Mouse (Mus musculus) embryonic facial prominence, embryonic 14.5 days (tissue): ENCODE results near the gene Rab24. TPM values are rescaled to one million over a fixed set of nuclear protein-coding genes. Genes with fewer than 3 reads are reported as not detected.

Experiments
- ATAC-seq: fragments of 200-750 bp; cut with Nextera tagmentation; 2 replicates; pipeline ENCODE4 v1.8.0; 2017; ENCODE audit warnings: low read depth, moderate number of reproducible peaks, moderate TSS enrichment
- DNase-seq: peaks from one replicate; pipeline ENCODE4 v3.0.0-alpha.2; 2015; ENCODE audit warnings: low spot score
- H3K27ac ChIP-seq: fragments of 300-500 bp; sonication (generic); replicated peaks from 2 replicates; pipeline ENCODE4 v1.5.1; 2014; ENCODE audit warnings: low read depth, mild to moderate bottlenecking, low read length, moderate library complexity
- H3K27me3 ChIP-seq: fragments of 300-500 bp; sonication (generic); replicated peaks from 2 replicates; pipeline ENCODE4 v1.6.1; 2014; ENCODE audit warnings: low read length; ENCODE audit not compliant: control insufficient read depth, insufficient read depth
- H3K36me3 ChIP-seq: fragments of 300-500 bp; sonication (generic); 2 replicates; pipeline ENCODE4 v1.6.1; 2014; ENCODE audit warnings: low read length, mixed read lengths; ENCODE audit not compliant: control insufficient read depth, insufficient read depth
- H3K4me1 ChIP-seq: fragments of 300-500 bp; sonication (generic); 2 replicates; pipeline ENCODE4 v1.6.1; 2014; ENCODE audit warnings: antibody characterized with exemption, low read length; ENCODE audit not compliant: control insufficient read depth, insufficient read depth
- H3K4me2 ChIP-seq: fragments of 300-500 bp; sonication (generic); 2 replicates; pipeline ENCODE4 v1.6.1; 2014; ENCODE audit warnings: low read depth, mild to moderate bottlenecking, low read length, moderate library complexity, mixed read lengths
- H3K4me3 ChIP-seq: fragments of 300-500 bp; sonication (generic); 2 replicates; pipeline ENCODE4 v1.5.1; 2014; ENCODE audit warnings: low read depth, mild to moderate bottlenecking, low read length
- H3K9ac ChIP-seq: fragments of 300-500 bp; sonication (generic); 2 replicates; pipeline ENCODE4 v1.6.1; 2014; ENCODE audit warnings: low read depth, mild to moderate bottlenecking, low read length, moderate library complexity, mixed read lengths
- H3K9me3 ChIP-seq: fragments of 300-500 bp; sonication (generic); 2 replicates; pipeline ENCODE4 v1.6.1; 2016; ENCODE audit warnings: low read length; ENCODE audit not compliant: control insufficient read depth
- WGBS: fragments of 180-500 bp; shearing (Covaris S2); extraction: QIAGEN DNeasy Blood & Tissue Kit; methylation state at CpG from one replicate; pipeline ENCODE4 v1.1.7; 2014; 5-methylcytosine and 5-hydroxymethylcytosine counted together
- polyA plus RNA-seq: library from polyadenylated mRNA; unstranded; fragments of >200 nt; fragmentation: Nextera tagmentation; extraction: Ambion mirVana; gene quantifications from 2 replicates; pipeline ENCODE4 v1.2.1, GENCODE M21; 2014

Rab24 gene
- 92.1 and 102 TPM in 2 replicates for polyA plus RNA-seq

- Histone ChIP-seq H3K9ac (peak within 1 kb of the TSS; percentile 85), H3K4me2 (peak within 1 kb of the TSS; percentile 75), H3K9me3 (no peaks in the 10 kb centered on the region), H3K27me3 (no peaks in the 10 kb centered on the region), H3K4me3 (peak within 1 kb of the TSS; percentile 71), H3K4me1 (peaks cover 8% of the 10 kb centered on the region; the same call in 1 of the 2 replicates), H3K27ac (peak within 1 kb of the TSS; percentile 81), H3K36me3 (peaks cover 73% of the 10 kb centered on the region)
- ATAC-seq (peak; percentile 94), DNase-seq (peak; percentile 96)
- WGBS: 1% methylated on average over 33 of the region's 73 CpGs
These were observed at the start of gene Rab24 for GRCm38 (mm10) chr13:55321434-55322129. Gene Rab24, minus strand, starts transcription at chr13:55321946.

- no peaks in the 10 kb centered on the region for H3K4me1 ChIP-seq
- ATAC-seq (peak; percentile 19; the same call in 1 of the 2 replicates), DNase-seq (no peak)
- no peaks in the 10 kb centered on the region for H3K36me3 ChIP-seq
- H3K9me3 ChIP-seq: no peaks in the 10 kb centered on the region
- H3K27me3 ChIP-seq: 0 out of 2 replicates have a peak, but pooled peaks cover 5% of the 10 kb centered on the region
- H3K27ac ChIP-seq: no peak overlapping the region
- H3K4me3 ChIP-seq: no peak overlapping the region
- 49% methylated on average over 8 of the region's 8 CpGs for WGBS
- no peak overlapping the region for H3K9ac ChIP-seq
- no peak overlapping the region for H3K4me2 ChIP-seq
These were observed 49.4 kb upstream of the Rab24 start for GRCm38 (mm10) chr13:55371007-55371681.

GRCm38 (mm10) chr13:55370234-55370633 is 48.5 kb upstream of the Rab24 start:
- no peak overlapping the region for H3K27ac ChIP-seq
- DNase-seq: no peak
- no peaks in the 10 kb centered on the region for H3K9me3 ChIP-seq
- H3K4me1 ChIP-seq: no peaks in the 10 kb centered on the region
- 69% methylated on average over 3 of the region's 3 CpGs for WGBS
- H3K4me3 ChIP-seq: no peak overlapping the region
- H3K27me3 ChIP-seq: 0 out of 2 replicates have a peak, but pooled peaks cover 5% of the 10 kb centered on the region
- H3K4me2 ChIP-seq: peak overlapping the region; percentile 40; the same call in 1 of the 2 replicates
- no peaks in the 10 kb centered on the region for H3K36me3 ChIP-seq
- H3K9ac ChIP-seq: no peak overlapping the region
- no peak for ATAC-seq

GRCm38 (mm10) chr13:55369531-55370114 is 47.9 kb upstream of the Rab24 start, which contains the start of gene Rgs14:
Gene Rgs14, plus strand, starts transcription at chr13:55369732.
- Histone ChIP-seq H3K4me2 (peak within 1 kb of the TSS; percentile 40), H3K4me3 (0 out of 2 replicates have a peak within 1 kb of the TSS, but pooled peaks have one; percentile 8), H3K9ac (0 out of 2 replicates have a peak within 1 kb of the TSS, but pooled peaks have one; percentile 25), H3K36me3 (no peaks in the 10 kb centered on the region), H3K9me3 (no peaks in the 10 kb centered on the region), H3K27me3 (0 out of 2 replicates have a peak, but pooled peaks cover 5% of the 10 kb centered on the region), H3K4me1 (no peaks in the 10 kb centered on the region), H3K27ac (no peak within 1 kb of the TSS)
- DNase-seq (no peak), ATAC-seq (no peak)
- whole genome bisulfite sequencing: 58% methylated on average over 13 of the region's 13 CpGs

GRCm38 (mm10) chr13:55368401-55368800 is 46.7 kb upstream of the Rab24 start:
- Histone ChIP-seq H3K9ac (no peak overlapping the region), H3K9me3 (no peaks in the 10 kb centered on the region), H3K4me2 (no peak overlapping the region), H3K4me1 (no peaks in the 10 kb centered on the region), H3K27ac (no peak overlapping the region), H3K36me3 (no peaks in the 10 kb centered on the region), H3K4me3 (no peak overlapping the region), H3K27me3 (0 out of 2 replicates have a peak, but pooled peaks cover 4% of the 10 kb centered on the region)
- DNase-seq (no peak), ATAC-seq (no peak)
- 75% methylated on average over 7 of the region's 7 CpGs for WGBS

GRCm38 (mm10) chr13:55362453-55363060 is 40.8 kb upstream of the Rab24 start, which contains the start of gene Lman2:
Gene Lman2, minus strand, starts transcription at chr13:55362783.
- peaks cover 33% of the 10 kb centered on the region for H3K36me3 ChIP-seq
- H3K4me1 ChIP-seq: peaks cover 14% of the 10 kb centered on the region
- WGBS: 1% methylated on average over 31 of the region's 35 CpGs
- H3K4me3 ChIP-seq: peak within 1 kb of the TSS; percentile 87
- peak within 1 kb of the TSS; percentile 88 for H3K27ac ChIP-seq
- no peaks in the 10 kb centered on the region for H3K9me3 ChIP-seq
- peak; percentile 99 for ATAC-seq
- H3K9ac ChIP-seq: peak within 1 kb of the TSS; percentile 92
- peak; percentile 100 for DNase-seq
- peak within 1 kb of the TSS; percentile 89 for H3K4me2 ChIP-seq
- H3K27me3 ChIP-seq: no peaks in the 10 kb centered on the region

- Histone ChIP-seq H3K27ac (peak overlapping the region; percentile 88), H3K36me3 (peaks cover 39% of the 10 kb centered on the region), H3K27me3 (no peaks in the 10 kb centered on the region), H3K4me3 (peak overlapping the region; percentile 87), H3K4me2 (peak overlapping the region; percentile 89), H3K4me1 (peaks cover 14% of the 10 kb centered on the region), H3K9me3 (no peaks in the 10 kb centered on the region), H3K9ac (peak overlapping the region; percentile 92)
- DNase-seq: no peak
- ATAC-seq: peak; percentile 8; the same call in 1 of the 2 replicates
- 1% methylated on average over 32 of the region's 32 CpGs for WGBS
These were observed 40.3 kb upstream of the Rab24 start for GRCm38 (mm10) chr13:55361974-55362452.

GRCm38 (mm10) chr13:55361145-55361544 is 39.4 kb upstream of the Rab24 start:
- no peak overlapping the region for H3K27ac ChIP-seq
- ATAC-seq: no peak
- H3K4me2 ChIP-seq: peak overlapping the region; percentile 89
- peak overlapping the region; percentile 87 for H3K4me3 ChIP-seq
- H3K27me3 ChIP-seq: no peaks in the 10 kb centered on the region
- peaks cover 14% of the 10 kb centered on the region for H3K4me1 ChIP-seq
- H3K9me3 ChIP-seq: no peaks in the 10 kb centered on the region
- no peak for DNase-seq
- H3K9ac ChIP-seq: peak overlapping the region; percentile 92
- H3K36me3 ChIP-seq: peaks cover 45% of the 10 kb centered on the region
